Comparison of ENCODE assay signal across 15 mouse cellular contexts in the genomic region with DNA sequence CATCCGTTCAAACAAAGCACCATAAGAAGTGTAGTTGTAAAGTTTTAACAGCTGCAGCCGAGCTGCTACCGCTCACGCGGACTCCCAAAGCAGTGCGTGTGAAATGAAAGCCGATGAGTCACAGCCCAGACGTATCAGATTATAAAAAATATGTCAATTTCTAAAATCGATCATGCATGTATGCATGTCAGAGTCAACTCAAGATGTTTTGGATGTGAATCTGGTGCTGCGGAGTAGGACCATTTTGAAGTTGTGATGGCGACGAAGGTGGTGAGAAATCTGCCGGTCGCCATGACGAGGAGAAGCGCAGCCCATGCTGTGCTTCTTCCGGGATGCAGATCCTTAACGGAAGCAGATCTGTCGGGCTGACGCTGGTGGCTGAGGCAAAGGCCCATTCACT.
DNase-seq lines count a peak whose midpoint lies in the region; ATAC-seq lines count a peak whose summit lies in the region.
"Had no signal": no experiment of that assay in that cellular context is flagged by ENCODE, and none has a peak within 500 bp of the region (broad histone marks: within the 10 kb centered on the region; RNA-seq: fewer than 3 reads in every experiment).

No protein-coding gene starts in this region.

- no peaks in the 10 kb centered on the region for H3K9me3 ChIP-seq in limb, embryonic 12.5 days
- no peaks in the 10 kb centered on the region for H3K9me3 ChIP-seq in limb, embryonic 10.5 days (replicated peaks)
- no peaks in the 10 kb centered on the region for H3K9me3 ChIP-seq in embryonic facial prominence, embryonic 14.5 days (ENCODE audit: control insufficient read depth, low read length)
- no peaks in the 10 kb centered on the region for H3K9me3 ChIP-seq in midbrain, embryonic 13.5 days
- H3K9me3 ChIP-seq: heart, embryonic 13.5 days; hindbrain, embryonic 12.5 days; neural tube, embryonic 12.5 days had no signal

- no peak overlapping the region for H3K9ac ChIP-seq in limb, embryonic 12.5 days (replicated peaks)
- 0 out of 2 replicates have a peak overlapping the region, but pooled peaks have one; percentile 20 for H3K9ac ChIP-seq in embryonic facial prominence, embryonic 14.5 days (ENCODE audit: low read depth, low read length)
- H3K9ac ChIP-seq in midbrain, embryonic 13.5 days (replicated peaks) = no peak overlapping the region
- H3K9ac ChIP-seq: heart, embryonic 13.5 days; hindbrain, embryonic 12.5 days; liver, embryonic 14.5 days; neural tube, embryonic 12.5 days had no signal

- no peaks in the 10 kb centered on the region for H3K36me3 ChIP-seq in limb, embryonic 12.5 days
- H3K36me3 ChIP-seq in limb, embryonic 10.5 days = no peaks in the 10 kb centered on the region
- H3K36me3 ChIP-seq in embryonic facial prominence, embryonic 14.5 days (ENCODE audit: control insufficient read depth, insufficient read depth, low read length) = no peaks in the 10 kb centered on the region
- no peaks in the 10 kb centered on the region for H3K36me3 ChIP-seq in midbrain, embryonic 13.5 days
- H3K36me3 ChIP-seq: heart, embryonic 13.5 days; hindbrain, embryonic 12.5 days; neural tube, embryonic 12.5 days had no signal

- H3K27ac ChIP-seq in limb, embryonic 12.5 days = no peak overlapping the region
- H3K27ac ChIP-seq in limb, embryonic 10.5 days = no peak overlapping the region
- no peak overlapping the region for H3K27ac ChIP-seq in embryonic facial prominence, embryonic 14.5 days (replicated peaks; ENCODE audit: low read depth, low read length)
- no peak overlapping the region for H3K27ac ChIP-seq in midbrain, embryonic 13.5 days
- H3K27ac ChIP-seq: heart, embryonic 13.5 days; hindbrain, embryonic 12.5 days; liver, embryonic 14.5 days; neural tube, embryonic 12.5 days had no signal

- WGBS in limb, embryonic 12.5 days = 68% methylated on average over 20 of the region's 20 CpGs
- 85% methylated on average over 20 of the region's 20 CpGs for WGBS in limb, embryonic 10.5 days
- WGBS in embryonic facial prominence, embryonic 14.5 days = 60% methylated on average over 20 of the region's 20 CpGs
- WGBS in midbrain, embryonic 13.5 days = 68% methylated on average over 20 of the region's 20 CpGs

- H3K4me1 ChIP-seq in limb, embryonic 12.5 days (replicated peaks) = peaks cover 23% of the 10 kb centered on the region
- peaks cover 20% of the 10 kb centered on the region for H3K4me1 ChIP-seq in limb, embryonic 10.5 days
- H3K4me1 ChIP-seq in embryonic facial prominence, embryonic 14.5 days (ENCODE audit: control insufficient read depth, insufficient read depth, low read length) = peaks cover 5% of the 10 kb centered on the region; the same call in 1 of the 2 replicates
- H3K4me1 ChIP-seq in midbrain, embryonic 13.5 days (replicated peaks) = peaks cover 4% of the 10 kb centered on the region; the same call in 1 of the 2 replicates
- H3K4me1 ChIP-seq: neural tube, embryonic 12.5 days had no signal

- no peaks in the 10 kb centered on the region for H3K27me3 ChIP-seq in limb, embryonic 12.5 days
- H3K27me3 ChIP-seq in limb, embryonic 10.5 days (ENCODE audit: low read depth, poor library complexity, severe bottlenecking) = no peaks in the 10 kb centered on the region
- no peaks in the 10 kb centered on the region for H3K27me3 ChIP-seq in embryonic facial prominence, embryonic 14.5 days (replicated peaks; ENCODE audit: control insufficient read depth, insufficient read depth, low read length)
- H3K27me3 ChIP-seq in midbrain, embryonic 13.5 days = peaks cover 14% of the 10 kb centered on the region
- H3K27me3 ChIP-seq: neural tube, embryonic 12.5 days had no signal

- H3K4me2 ChIP-seq in limb, embryonic 12.5 days = peak overlapping the region; percentile 23; the same call in 1 of the 2 replicates
- peak overlapping the region; percentile 26 for H3K4me2 ChIP-seq in embryonic facial prominence, embryonic 14.5 days (ENCODE audit: low read depth, low read length)
- no peak overlapping the region for H3K4me2 ChIP-seq in midbrain, embryonic 13.5 days (replicated peaks)
- H3K4me2 ChIP-seq: heart, embryonic 13.5 days; hindbrain, embryonic 12.5 days; neural tube, embryonic 12.5 days had no signal

- DNase-seq in limb, embryonic 10.5 days (ENCODE audit: low spot score) = no peak
- no peak for DNase-seq in embryonic facial prominence, embryonic 14.5 days (ENCODE audit: low spot score)
- DNase-seq in layer of hippocampus, adult 9-11 months = peak; percentile 61
- peak; percentile 35 for DNase-seq in naive thymus-derived CD4-positive, alpha-beta T cell, adult 2 months (ENCODE audit: low read depth)
- no peak for DNase-seq in B cell, adult 2 months
- DNase-seq: cerebellum, adult 2 months; gastrocnemius, postnatal 10 days; thymus, postnatal 4 days had no signal

- H3K4me3 ChIP-seq in limb, embryonic 12.5 days (replicated peaks) = no peak overlapping the region
- H3K4me3 ChIP-seq in limb, embryonic 10.5 days = no peak overlapping the region
- no peak overlapping the region for H3K4me3 ChIP-seq in embryonic facial prominence, embryonic 14.5 days (ENCODE audit: low read depth, low read length)
- no peak overlapping the region for H3K4me3 ChIP-seq in midbrain, embryonic 13.5 days (replicated peaks)
- H3K4me3 ChIP-seq: heart, embryonic 13.5 days; hindbrain, embryonic 12.5 days; megakaryocyte, embryonic 14.5 days; neural tube, embryonic 12.5 days had no signal

- no peak for ATAC-seq in limb, embryonic 12.5 days (ENCODE audit: insufficient number of reproducible peaks, insufficient read depth, low FRiP score, low TSS enrichment, low read depth)
- ATAC-seq in embryonic facial prominence, embryonic 14.5 days (ENCODE audit: low read depth) = no peak
- no peak for ATAC-seq in midbrain, embryonic 13.5 days

Comparison
In these comparisons a context has a peak if more than half of its experiments do, and no peak if none do; other contexts are left out.
1. DNase-seq: peak in layer of hippocampus, adult 9-11 months (single experiment) and naive thymus-derived CD4-positive, alpha-beta T cell, adult 2 months (single experiment); none in limb, embryonic 10.5 days (single experiment), embryonic facial prominence, embryonic 14.5 days (single experiment) and B cell, adult 2 months (0 of 2).